Mouse (Mus musculus) lung, adult 2 months (tissue): ENCODE measurements at regions not wholly inside any gene's neighbourhood (a gene's known extent, or its start where the extent isn't known, plus 50 kb on each side); places are given as distances from the start of the nearest gene placed in this dataset.

ENCODE experiments used
- CTCF ChIP-seq: fragments of 200-500 bp; IDR thresholded peaks from 2 replicates; pipeline ENCODE4 v1.5.1; 2011; ENCODE audit warnings: mild to moderate bottlenecking, low read length, control low read depth; ENCODE audit not compliant: insufficient read depth
- POLR2A ChIP-seq: fragments of 200-500 bp; IDR thresholded peaks from 2 replicates; pipeline ENCODE4 v1.6.1; 2011; ENCODE audit warnings: low read depth, mild to moderate bottlenecking, control low read depth, low read length, borderline replicate concordance; ENCODE audit errors: extremely low read depth

DNA sequence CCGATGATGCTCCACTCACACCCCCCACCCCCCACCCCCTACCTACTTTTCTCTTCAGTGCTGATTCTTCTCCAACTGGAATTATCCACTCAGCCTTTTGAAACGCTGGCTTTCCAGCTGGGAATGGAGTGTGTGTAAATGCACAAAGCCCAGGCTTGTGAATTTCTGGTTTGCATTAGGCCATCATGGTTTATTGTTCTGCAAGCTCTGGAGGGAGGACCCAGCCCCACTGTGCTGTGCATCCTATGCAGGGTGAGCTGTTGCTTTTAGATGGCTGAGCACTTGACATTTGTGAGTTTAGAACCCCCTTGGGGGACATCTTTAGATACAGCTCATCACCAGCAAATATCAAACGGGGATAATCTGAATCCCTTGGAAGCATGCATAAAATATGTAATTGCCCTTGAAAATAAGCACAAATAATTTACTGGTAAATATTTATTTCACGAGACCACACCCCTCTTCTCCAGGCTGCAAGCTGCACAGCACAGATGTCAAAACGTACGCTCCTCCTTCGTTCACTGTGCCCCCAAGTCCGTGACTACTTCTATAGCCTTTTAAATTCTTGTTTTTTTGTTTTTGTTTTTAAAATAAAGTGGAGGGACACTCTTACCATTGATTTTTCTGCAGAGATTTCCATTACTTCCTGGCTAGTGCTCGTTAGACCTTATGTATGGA, 148.2 kb downstream of the Qpct start:
- no peak for TF ChIP-seq CTCF
- TF ChIP-seq POLR2A, result no peak
